Mouse (Mus musculus): ENCODE data around the gene Vgll4.

DNA sequence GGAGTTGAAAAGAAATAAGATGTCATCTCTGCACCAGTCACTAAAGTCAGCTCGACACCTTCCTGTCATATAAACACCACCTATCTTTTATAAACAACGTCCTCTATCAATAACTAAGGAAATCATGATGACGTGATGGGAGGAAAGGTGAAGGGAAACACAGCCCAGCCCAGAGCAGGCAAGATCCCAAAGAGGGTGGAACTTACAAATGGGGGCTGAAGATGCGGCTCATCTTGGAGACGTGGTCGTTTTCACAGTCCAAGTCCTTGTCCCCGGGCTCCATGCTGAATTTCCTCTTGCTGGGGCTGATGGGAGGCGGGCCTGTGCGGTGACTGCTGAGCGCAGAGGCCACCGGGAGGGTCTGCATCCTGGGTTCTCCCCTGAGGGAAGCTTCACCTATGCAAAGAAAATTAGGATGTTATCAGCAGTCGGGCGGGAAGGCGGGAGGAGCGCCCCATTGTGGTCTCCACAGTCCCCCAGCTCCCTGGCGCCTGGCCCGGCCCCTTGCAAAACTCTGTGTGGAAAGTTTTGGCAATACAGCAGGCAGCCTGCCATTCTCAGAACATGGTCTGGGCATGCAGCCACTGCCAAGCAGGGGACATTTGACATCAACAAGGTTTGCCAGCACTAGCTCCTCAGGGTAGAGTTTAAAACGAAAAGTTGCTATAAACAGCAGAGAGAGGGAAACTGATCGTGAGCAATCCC, 79.2 kb downstream of the Vgll4 start:
- no peak for TF ChIP-seq CTCF (IDR thresholded peaks at IDR 0.05; ENCODE audit: extremely low read depth, insufficient read depth, low read length)
- TF ChIP-seq POLR2A (IDR thresholded peaks at IDR 0.05; ENCODE audit: extremely low read depth, insufficient read depth, low read length), result no peak

Data from cortical plate, adult 2 months (tissue).